10 mouse cellular contexts compared by ENCODE assay signal in genomic region chr13:92593731-92594396, GRCm38 (mm10). TPM values are rescaled to one million over a fixed set of nuclear protein-coding genes. Genes with fewer than 3 reads are reported as not detected.
DNase-seq lines count a peak whose midpoint lies in the region; ATAC-seq and TF ChIP-seq lines count a peak whose summit lies in the region.
"Had no signal": no experiment of that assay in that cellular context is flagged by ENCODE, and none has a peak within 500 bp of the region (broad histone marks: within the 10 kb centered on the region; RNA-seq: fewer than 3 reads in every experiment).

No protein-coding gene starts in this region.

- no peak overlapping the region for H3K4me2 ChIP-seq in midbrain, embryonic 11.5 days
- H3K4me2 ChIP-seq in midbrain, postnatal 0 days (ENCODE audit: low read depth, low read length, poor library complexity, severe bottlenecking) = no peak overlapping the region
- H3K4me2 ChIP-seq in stomach, embryonic 16.5 days (ENCODE audit: low read depth, low read length) = no peak overlapping the region

- no peaks in the 10 kb centered on the region for H3K27me3 ChIP-seq in midbrain, embryonic 11.5 days (ENCODE audit: control insufficient read depth, insufficient read depth, low read length)
- no peaks in the 10 kb centered on the region for H3K27me3 ChIP-seq in midbrain, postnatal 0 days (ENCODE audit: insufficient read depth, low read length)
- H3K27me3 ChIP-seq in stomach, embryonic 16.5 days (ENCODE audit: control insufficient read depth, insufficient read depth, low read length) = no peaks in the 10 kb centered on the region

- peak overlapping the region; percentile 44; the same call in 1 of the 2 replicates for H3K27ac ChIP-seq in midbrain, embryonic 11.5 days (ENCODE audit: low read depth, low read length)
- H3K27ac ChIP-seq in midbrain, postnatal 0 days (ENCODE audit: low read depth, low read length) = no peak overlapping the region
- H3K27ac ChIP-seq in stomach, embryonic 16.5 days (ENCODE audit: low read length) = peak overlapping the region; percentile 63

- no peaks in the 10 kb centered on the region for H3K9me3 ChIP-seq in midbrain, embryonic 11.5 days (ENCODE audit: control insufficient read depth, low read length)
- H3K9me3 ChIP-seq in midbrain, postnatal 0 days (ENCODE audit: low read length) = no peaks in the 10 kb centered on the region
- H3K9me3 ChIP-seq in stomach, embryonic 16.5 days (replicated peaks; ENCODE audit: control insufficient read depth, low read length) = no peaks in the 10 kb centered on the region

- H3K9ac ChIP-seq in midbrain, embryonic 11.5 days (ENCODE audit: low read length) = peak overlapping the region; percentile 12; the same call in 1 of the 2 replicates
- no peak overlapping the region for H3K9ac ChIP-seq in midbrain, postnatal 0 days (replicated peaks; ENCODE audit: low read length, poor library complexity, severe bottlenecking)
- H3K9ac ChIP-seq in stomach, embryonic 16.5 days (ENCODE audit: low read length) = no peak overlapping the region

- WGBS in midbrain, embryonic 11.5 days = 15% methylated on average over 3 of the region's 3 CpGs
- WGBS in midbrain, postnatal 0 days = 17% methylated on average over 3 of the region's 3 CpGs
- WGBS in stomach, embryonic 16.5 days = 18% methylated on average over 3 of the region's 3 CpGs

- no peak overlapping the region for H3K4me3 ChIP-seq in midbrain, embryonic 11.5 days (ENCODE audit: low read depth, low read length)
- H3K4me3 ChIP-seq in midbrain, postnatal 0 days (ENCODE audit: low read depth, low read length) = no peak overlapping the region
- no peak overlapping the region for H3K4me3 ChIP-seq in stomach, embryonic 16.5 days (replicated peaks; ENCODE audit: low read length)

- peak; percentile 54 for DNase-seq in adrenal gland, adult 8-10 months
- DNase-seq in adrenal gland, postnatal 4 days (ENCODE audit: low spot score in 2 of 2) = no peak
- DNase-seq in midbrain, embryonic 11.5 days (ENCODE audit: low spot score, missing footprints) = peak; percentile 89
- no peak for DNase-seq in midbrain, postnatal 0 days (ENCODE audit: low spot score)
- peak; percentile 21 for DNase-seq in liver
- no peak for DNase-seq in spleen, postnatal 10 days (ENCODE audit: low spot score in 2 of 2)
- DNase-seq in cerebellum, postnatal 14 days = no peak
- DNase-seq: lung, adult 2 months; spleen, adult 18-20 months had no signal

- H3K36me3 ChIP-seq in midbrain, embryonic 11.5 days (ENCODE audit: control insufficient read depth, insufficient read depth, low read length) = no peaks in the 10 kb centered on the region
- no peaks in the 10 kb centered on the region for H3K36me3 ChIP-seq in midbrain, postnatal 0 days (ENCODE audit: insufficient read depth, low read length)
- H3K36me3 ChIP-seq in stomach, embryonic 16.5 days (ENCODE audit: control insufficient read depth, insufficient read depth, low read length) = no peaks in the 10 kb centered on the region

- peak; percentile 36 for ATAC-seq in midbrain, embryonic 11.5 days (ENCODE audit: low FRiP score)
- ATAC-seq in midbrain, postnatal 0 days (ENCODE audit: low FRiP score) = no peak
- ATAC-seq in stomach, embryonic 16.5 days (ENCODE audit: insufficient read depth, low FRiP score) = no peak

- peaks cover 25% of the 10 kb centered on the region for H3K4me1 ChIP-seq in midbrain, embryonic 11.5 days (ENCODE audit: control insufficient read depth, insufficient read depth, low read length)
- 0 out of 2 replicates have a peak, but pooled peaks cover 4% of the 10 kb centered on the region for H3K4me1 ChIP-seq in midbrain, postnatal 0 days (ENCODE audit: insufficient read depth, low read length)
- H3K4me1 ChIP-seq in stomach, embryonic 16.5 days (ENCODE audit: control insufficient read depth, insufficient read depth, low read length) = peaks cover 27% of the 10 kb centered on the region

- TF ChIP-seq CTCF in midbrain, postnatal 0 days (IDR thresholded peaks at IDR 0.05) = no peak

RNA-seq across cellular contexts. Expression of gene Serinc5, which starts 17.0 kb away (rescaled TPM):
- 100 to 1,000 TPM in 2 of 4 experiments, 10 to 100 TPM in 2; 59.0 to 203 (median 126) TPM for total RNA-seq in adrenal gland, adult 8-10 months (2022)
- total RNA-seq in adrenal gland, postnatal 4 days (2021) = 10 to 100 TPM; 64.1 to 69.0 TPM
- polyA plus RNA-seq in midbrain, embryonic 11.5 days (2014; fragmentation: Nextera tagmentation; extraction: Ambion mirVana) = 9.0 and 9.7 TPM in 2 replicates
- total RNA-seq in midbrain, postnatal 0 days (2014; rRNA removed) = 38.4 and 40.7 TPM in 2 replicates
- 12.8 and 13.5 TPM in 2 replicates for polyA plus RNA-seq in midbrain, postnatal 0 days (2015; fragmentation: Nextera tagmentation; extraction: Ambion mirVana)
- polyA plus RNA-seq in stomach, embryonic 16.5 days (2015; fragmentation: Nextera tagmentation; extraction: Ambion mirVana) = 29.9 and 30.8 TPM in 2 replicates

RNA-seq across cellular contexts. Expression of gene Spz1, which starts 17.9 kb away (rescaled TPM):
- not detected for total RNA-seq in adrenal gland, adult 8-10 months (2022)
- total RNA-seq in adrenal gland, postnatal 4 days (2021) = not detected
- not detected in 2 replicates for polyA plus RNA-seq in midbrain, embryonic 11.5 days (2014; fragmentation: Nextera tagmentation; extraction: Ambion mirVana)
- total RNA-seq in midbrain, postnatal 0 days (2014; rRNA removed) = not detected in 2 replicates
- polyA plus RNA-seq in midbrain, postnatal 0 days (2015; fragmentation: Nextera tagmentation; extraction: Ambion mirVana) = not detected in 2 replicates
- not detected in 2 replicates for polyA plus RNA-seq in stomach, embryonic 16.5 days (2015; fragmentation: Nextera tagmentation; extraction: Ambion mirVana)
- polyA plus RNA-seq: lung, adult 2 months had no signal

Comparison
In these comparisons a context has a peak if more than half of its experiments do, and no peak if none do; other contexts are left out.
1. DNase-seq: peak in adrenal gland, adult 8-10 months (single experiment), midbrain, embryonic 11.5 days (single experiment) and liver (single experiment); none in adrenal gland, postnatal 4 days (0 of 2), midbrain, postnatal 0 days (single experiment), spleen, postnatal 10 days (0 of 2) and cerebellum, postnatal 14 days (0 of 2).